Mouse (Mus musculus): ENCODE measurements around the gene Cnr2. TPM values are rescaled to one million over a fixed set of nuclear protein-coding genes. Genes with fewer than 3 reads are reported as not detected.

The Cnr2 gene
- total RNA-seq, 2 experiments from 2014 or later: 5.1 to 6.0 TPM

DNA sequence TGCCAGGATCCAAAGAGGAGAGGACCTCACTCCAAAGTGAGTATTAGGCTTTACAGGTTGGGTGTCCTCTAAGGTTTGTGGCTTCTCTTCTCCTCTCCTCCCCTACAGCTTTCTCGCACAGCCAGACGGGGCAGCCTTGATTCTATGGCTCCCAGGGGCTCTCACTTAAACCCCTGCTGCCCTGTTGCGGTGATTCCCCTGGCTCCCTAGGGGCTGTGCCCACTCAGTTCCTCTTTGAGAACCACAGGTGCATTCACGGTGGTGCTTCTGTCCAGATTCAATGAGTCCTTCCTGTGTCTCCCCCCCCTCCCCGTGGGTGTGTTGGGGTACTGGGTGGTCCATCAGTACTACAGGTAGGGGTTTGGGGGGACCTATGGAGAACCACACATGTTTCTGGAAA, 4.8 kb downstream of the Cnr2 start:
- ATAC-seq (replicated peaks; ENCODE audit: poor library complexity, severe bottlenecking): no peak

DNA sequence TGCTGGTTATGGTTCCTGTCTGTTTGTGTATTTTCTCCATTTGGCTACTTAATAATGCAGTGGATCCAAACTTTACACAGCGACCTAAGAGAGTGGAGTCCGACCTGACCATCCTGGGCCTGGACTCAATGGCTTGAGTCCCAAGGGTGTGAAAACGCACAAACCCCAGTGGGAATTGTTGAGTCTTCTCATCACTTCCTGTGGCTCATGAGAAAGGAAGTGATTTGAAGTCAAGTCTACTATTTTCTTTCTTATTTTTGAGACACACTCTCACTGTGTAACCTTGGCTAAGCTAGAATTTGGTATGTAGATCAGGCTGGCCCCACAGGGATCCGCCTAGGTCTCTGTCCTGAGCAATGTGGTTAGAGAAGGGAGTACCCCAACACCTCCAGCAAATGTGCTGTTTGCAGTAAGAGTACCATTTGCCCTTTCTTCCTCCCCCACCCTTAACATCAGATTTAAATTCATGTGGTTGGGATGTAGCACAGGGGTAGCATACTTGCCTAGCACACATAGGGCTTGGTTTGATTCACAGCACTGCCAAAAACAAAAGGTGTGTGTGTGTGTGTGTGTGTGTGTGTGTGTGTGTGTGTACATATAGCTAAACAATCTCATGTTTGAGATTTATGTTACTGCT, 7.5 kb downstream of the Cnr2 start:
- ATAC-seq (replicated peaks; ENCODE audit: poor library complexity, severe bottlenecking): no peak

DNA sequence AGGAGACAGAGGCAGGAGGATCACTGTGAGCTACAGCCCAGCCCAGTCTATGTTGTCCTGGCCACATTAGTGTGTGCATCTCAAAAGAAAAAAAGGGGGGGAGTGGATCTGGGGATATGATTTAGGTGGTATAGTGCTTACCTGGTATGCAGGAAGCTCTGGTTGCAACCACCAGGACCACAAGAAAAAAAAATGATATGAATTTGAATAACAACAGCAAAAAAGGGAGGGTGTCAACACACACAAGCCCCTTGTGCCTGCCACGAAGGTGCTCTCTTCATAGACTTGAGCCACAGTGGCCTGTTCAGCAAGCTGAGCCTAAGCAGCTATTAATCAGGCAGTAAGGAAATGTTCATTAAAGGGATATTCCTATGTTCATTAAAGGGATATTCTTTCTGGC, 9.6 kb downstream of the Cnr2 start:
- ATAC-seq (replicated peaks; ENCODE audit: poor library complexity, severe bottlenecking): no peak

DNA sequence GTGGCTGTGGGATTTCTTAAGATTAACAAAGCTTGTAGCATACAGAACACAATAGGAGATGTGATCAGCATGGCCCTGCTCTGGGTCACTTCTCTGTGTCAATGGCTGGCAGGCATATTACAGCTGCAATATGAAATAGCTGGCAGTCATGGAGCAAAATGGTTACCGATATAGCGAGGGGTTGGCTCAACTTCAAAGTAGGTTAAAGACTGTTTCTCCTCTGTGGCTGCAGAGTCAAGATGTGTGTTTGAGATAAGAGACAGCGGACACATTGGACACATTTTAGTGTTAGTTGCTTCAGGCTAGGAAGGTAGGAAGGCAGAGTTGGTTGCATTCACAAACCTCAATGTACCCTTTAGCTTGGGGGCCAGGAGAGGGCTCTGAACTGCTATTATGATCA, 11.4 kb downstream of the Cnr2 start:
- peak; percentile 22 for ATAC-seq (replicated peaks; ENCODE audit: poor library complexity, severe bottlenecking)

DNA sequence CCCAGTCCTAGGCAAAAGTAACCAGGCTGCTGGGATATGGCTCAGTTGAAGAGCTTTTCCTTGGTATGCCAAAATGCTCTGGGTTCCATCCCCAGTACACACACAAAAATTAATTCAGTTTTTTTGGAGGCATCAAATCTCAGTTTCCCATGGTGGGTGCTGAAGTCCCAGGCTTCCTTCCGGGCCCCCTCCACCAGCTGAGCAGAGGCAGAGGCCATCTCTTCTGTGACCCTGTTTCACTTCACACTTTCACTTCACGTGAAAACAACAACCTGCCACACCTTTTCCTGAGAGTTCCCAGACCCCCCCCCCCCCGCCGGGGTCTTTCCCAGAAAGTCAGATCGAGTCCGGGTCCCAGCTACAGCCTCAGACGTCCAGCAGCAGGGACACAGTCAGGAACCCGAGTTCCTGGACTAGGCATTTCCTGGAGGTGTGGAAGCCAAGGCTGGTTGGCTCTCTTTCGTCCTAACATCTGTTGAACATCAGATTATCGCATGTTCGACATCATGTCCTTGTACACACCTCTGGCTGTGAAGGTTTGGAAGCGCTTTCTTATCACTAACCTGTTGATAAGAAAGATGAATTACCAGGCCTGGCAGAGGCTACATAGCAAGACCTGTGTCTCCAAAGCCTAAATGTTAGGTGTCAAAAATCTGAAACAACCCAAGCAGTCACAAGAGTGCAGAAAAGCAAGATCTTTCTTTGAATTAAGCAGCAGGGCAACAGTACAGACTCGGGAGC, 14.3 kb downstream of the Cnr2 start:
- no peak for ATAC-seq (replicated peaks; ENCODE audit: poor library complexity, severe bottlenecking)

DNA sequence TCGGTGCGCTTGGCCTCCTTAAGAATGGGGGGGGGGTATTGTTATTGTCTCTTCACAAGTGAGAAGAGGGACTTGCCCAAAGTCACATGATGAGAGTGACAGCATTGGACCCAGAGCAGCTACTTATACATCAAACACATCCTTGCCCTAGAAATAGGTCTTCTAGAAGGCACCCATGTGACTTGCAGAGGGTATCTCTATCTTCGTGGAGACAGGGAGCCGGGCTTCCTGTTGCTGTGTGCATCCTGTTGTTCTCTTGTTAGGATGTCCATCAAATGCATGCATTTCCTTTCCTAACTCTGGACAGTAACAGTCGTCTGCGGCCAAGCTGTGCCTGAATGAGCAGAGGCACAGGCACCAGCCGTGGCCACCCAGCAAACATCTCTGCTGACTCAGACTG, 16.3 kb downstream of the Cnr2 start:
- ATAC-seq (replicated peaks; ENCODE audit: poor library complexity, severe bottlenecking): no peak

DNA sequence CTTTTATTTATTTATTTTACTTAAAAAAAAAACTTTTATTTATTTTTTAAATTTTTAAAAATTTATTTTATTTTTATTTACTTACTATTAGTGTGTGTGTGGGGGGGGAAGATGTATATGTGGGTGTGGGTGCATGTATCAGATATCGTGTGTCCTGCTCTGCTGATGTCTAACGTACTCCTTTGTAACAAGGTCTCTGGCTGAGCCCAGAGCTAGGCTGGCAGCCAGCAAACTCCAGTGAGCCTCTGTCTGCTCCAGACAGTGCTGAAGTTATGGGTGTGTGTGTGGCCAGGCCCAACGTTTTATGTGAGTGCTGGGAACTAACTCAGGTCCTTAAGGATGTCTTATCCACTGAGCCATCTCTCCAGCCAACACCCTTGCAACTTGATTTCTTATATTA, 17.0 kb downstream of the Cnr2 start:
- ATAC-seq (replicated peaks; ENCODE audit: poor library complexity, severe bottlenecking): no peak

DNA sequence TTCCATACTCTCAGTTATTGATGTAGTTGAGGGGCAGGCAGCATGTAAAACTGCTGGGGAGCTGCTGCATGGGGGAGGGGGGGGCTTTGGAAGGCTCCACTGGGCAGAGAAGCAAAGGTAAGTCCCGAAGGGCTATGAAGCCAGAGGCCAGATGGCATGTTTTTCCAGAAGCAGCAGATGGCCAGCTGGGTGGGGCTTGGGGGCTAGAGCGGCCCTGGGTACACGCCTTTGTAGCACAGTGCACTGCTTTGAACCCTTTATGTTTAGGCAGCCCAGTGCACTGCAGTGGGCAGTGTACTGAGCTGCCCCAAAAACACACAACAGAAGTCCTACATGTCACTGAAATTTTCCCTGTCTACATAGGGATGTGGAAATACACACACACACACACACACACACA, 17.6 kb downstream of the Cnr2 start:
- ATAC-seq (replicated peaks; ENCODE audit: poor library complexity, severe bottlenecking): no peak

DNA sequence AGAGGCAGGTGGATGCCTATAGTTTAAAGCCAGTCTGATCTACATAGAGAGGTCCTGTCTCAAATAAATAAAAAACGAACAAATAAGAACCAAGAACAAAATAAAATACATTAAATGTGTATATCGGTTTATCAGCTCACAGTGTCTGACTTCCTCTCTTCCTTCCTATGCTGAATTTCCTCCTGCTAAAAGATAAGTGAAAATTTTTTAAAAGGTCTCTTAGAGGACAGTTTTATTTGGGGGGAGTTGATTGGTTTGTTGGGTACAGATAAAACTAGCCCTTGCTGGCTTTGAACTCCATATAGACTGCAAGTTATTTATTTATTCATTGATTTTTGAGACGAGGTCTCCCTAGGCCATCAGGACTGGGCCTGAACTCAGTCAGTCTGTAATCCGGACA, 18.2 kb downstream of the Cnr2 start:
- ATAC-seq (replicated peaks; ENCODE audit: poor library complexity, severe bottlenecking): no peak

DNA sequence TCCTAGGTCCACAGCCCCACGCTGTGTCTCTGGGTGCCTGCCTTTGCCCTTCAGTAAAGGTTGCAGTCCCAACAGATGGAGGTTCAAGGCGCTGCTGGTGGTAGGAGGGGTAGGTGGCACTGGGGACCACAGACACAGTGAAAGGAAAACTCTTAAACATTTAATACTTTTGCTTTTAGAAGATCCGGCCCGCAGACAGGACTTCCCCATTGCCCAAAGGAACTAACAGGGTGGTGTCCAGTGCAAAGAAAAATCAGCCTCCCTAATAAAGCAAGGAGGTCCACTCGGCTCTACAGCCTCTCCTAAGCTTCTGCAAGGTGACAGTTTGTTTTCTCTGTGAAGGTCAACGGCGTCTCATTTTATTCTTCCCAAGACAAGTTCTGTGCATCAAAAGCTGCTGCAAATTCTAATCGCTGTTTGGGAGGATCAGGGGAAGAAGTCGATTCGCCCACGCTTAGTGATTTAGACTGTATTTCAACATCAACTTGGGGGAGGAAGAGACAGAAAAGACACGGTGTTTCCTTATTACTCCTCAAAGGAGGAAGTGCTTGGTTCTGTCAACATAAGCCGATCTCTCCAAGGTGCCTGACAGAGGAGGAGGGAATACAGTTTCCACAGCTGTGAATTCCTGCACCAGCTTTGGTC, 23.6 kb downstream of the Cnr2 start:
- ATAC-seq (replicated peaks; ENCODE audit: poor library complexity, severe bottlenecking): peak; percentile 68

DNA sequence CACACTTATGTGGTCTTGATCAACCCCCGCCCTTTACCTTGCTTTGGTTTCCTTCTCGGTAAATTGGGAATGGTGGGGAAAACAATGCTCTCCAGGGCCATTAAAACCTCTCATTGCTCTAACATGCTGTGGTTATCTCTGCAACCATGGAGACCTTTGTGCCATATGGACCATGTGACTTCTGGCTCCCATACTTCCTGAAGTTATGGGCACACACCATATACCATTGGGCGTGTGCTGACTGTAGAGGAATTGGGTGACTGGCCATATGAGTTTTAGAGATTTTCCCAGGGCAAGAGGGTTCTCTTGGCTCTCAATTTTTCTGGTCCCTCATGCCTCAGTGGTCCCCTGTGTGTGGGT, 24.1 kb downstream of the Cnr2 start:
- ATAC-seq (replicated peaks; ENCODE audit: poor library complexity, severe bottlenecking): peak; percentile 28

DNA sequence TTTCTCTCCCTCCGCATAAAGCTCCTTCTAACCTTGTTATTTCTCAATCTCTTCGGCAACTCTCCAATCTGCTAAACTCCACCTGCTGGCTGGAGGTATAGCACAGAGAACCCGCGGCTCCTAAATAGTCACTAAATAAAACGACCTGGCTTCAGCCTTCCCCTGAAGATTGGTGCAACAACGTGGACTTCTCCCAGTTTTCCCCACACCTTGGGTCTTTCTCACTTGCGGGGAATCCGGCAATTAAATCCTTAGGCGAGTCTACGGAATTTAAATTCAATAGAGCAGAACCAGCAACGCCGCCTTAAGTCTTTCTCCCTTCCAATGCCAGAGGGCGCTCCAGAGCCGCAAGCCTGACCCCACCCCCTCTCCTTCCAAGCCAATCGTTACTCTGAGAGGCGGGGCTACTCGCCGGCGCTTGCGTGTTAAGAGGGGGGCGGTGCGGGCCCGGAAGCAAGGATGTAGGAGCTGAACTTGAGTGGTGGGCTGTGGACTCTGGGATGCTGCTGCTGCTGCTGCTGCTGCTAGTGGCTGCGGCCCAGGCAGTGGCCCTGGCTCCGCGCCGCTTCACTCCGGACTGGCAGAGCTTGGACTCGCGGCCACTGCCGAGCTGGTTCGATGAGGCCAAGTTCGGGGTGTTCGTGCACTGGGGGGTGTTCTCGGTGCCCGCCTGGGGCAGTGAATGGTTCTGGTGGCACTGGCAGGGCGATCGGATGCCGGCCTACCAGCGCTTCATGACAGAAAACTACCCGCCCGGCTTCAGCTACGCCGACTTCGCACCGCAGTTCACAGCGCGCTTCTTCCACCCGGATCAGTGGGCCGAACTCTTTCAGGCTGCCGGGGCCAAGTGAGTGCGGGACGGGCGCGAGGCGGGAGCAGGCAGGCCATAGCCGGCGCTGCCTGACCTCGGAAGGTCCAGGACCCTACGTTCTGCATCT, 25.4 kb downstream of the Cnr2 start, which contains the start of gene Fuca1:
Gene Fuca1, plus strand, starts transcription at position 432 of the 938 bp plus-strand sequence.
- ATAC-seq (replicated peaks; ENCODE audit: poor library complexity, severe bottlenecking): peak; percentile 78

DNA sequence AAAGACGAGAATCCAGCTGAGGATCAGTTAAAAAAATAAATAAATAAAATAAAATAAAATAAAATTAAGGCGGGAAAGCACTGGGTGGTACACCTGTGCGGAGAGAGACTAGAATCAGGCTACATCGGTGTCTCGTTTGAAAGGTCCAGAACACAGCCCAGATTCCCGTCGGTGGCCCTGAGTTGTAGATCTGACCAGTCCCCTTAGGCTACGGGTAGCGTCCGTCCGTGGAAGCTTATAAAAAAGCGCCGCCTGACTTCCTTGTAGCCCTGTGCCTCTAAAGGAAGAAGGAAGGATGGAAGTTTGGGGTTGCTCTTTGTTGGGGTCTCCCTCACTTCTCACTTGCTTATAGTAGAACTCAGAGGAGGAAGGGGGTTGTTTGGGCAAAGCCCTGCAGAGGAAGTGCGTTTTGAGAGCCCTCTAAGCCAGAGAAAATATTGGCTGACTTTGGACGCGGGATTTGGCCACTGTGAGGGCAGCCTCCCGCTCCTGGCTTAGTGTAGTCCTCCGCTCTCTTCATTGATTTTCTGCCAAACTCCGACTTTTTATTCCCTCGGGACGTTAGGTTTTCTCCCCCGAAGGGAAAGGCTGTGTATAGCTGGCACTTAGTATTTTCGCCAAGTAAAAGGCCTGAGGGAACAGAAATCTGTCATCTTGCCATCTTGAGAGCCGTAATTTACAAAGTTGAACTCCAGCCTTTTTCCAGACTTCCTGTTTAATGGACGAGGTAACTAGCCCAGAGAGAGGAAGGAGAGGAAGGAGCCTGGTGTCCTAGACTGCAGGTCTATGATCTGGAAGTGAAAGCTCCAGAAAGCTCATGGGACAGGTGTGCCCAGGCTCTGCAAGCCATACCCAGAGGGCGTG, 26.3 kb downstream of the Cnr2 start:
- ATAC-seq (replicated peaks; ENCODE audit: poor library complexity, severe bottlenecking): no peak

DNA sequence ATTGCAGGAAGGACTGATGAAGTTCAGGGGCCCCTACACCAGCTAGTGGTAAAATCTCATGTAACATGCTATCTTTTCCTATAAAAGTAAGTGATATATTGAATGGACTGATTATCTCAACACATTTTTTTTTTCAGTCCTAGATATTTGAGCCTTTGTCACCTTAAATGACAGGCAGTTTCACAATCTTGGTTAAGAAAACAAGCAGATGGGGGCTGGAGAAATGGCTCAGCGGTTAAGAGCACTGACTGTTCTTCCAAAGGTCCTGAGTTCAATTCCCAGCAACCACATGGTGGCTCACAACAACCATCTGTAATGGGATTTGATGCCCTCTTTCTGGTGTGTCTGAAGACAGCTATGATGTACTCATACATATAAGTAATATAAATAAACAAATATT, 27.0 kb downstream of the Cnr2 start:
- no peak for ATAC-seq (replicated peaks; ENCODE audit: poor library complexity, severe bottlenecking)

DNA sequence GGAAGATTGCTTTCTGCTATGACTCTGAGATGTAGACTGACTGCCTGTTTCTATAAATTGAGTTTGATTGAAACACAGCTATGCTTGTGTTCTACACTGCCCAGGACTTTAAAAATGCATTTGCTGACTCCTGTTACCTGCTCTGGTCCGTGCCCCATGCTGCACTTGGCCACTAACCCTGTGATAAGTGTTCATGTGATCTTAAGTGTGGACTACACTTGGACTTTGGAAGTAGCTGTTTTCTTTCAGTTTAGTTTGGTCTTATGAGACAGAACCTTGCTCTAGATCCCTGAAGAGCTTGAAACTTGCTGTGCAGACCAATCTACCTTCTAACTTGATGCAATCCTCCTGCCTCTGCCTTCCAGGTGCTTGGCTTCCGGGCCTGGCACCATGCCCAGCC, 29.2 kb downstream of the Cnr2 start:
- ATAC-seq (replicated peaks; ENCODE audit: poor library complexity, severe bottlenecking): no peak

DNA sequence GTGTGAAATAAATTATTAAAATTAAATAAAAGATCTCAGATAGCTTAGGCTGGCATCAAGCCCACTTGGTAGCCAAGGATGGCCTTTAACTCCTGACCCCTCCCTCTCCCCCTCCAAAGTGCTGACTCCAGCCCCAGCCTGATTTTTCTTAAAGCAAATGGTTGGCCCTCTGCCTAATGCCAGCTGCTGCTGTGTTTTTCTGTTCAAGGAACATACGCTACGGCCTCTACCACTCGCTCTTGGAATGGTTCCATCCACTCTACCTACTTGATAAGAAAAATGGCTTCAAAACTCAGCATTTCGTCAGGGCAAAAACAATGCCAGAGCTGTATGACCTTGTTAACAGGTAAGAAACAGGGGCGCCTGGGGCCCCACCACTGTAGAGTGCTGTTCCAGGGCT, 30.1 kb downstream of the Cnr2 start:
- ATAC-seq (replicated peaks; ENCODE audit: poor library complexity, severe bottlenecking): no peak

DNA sequence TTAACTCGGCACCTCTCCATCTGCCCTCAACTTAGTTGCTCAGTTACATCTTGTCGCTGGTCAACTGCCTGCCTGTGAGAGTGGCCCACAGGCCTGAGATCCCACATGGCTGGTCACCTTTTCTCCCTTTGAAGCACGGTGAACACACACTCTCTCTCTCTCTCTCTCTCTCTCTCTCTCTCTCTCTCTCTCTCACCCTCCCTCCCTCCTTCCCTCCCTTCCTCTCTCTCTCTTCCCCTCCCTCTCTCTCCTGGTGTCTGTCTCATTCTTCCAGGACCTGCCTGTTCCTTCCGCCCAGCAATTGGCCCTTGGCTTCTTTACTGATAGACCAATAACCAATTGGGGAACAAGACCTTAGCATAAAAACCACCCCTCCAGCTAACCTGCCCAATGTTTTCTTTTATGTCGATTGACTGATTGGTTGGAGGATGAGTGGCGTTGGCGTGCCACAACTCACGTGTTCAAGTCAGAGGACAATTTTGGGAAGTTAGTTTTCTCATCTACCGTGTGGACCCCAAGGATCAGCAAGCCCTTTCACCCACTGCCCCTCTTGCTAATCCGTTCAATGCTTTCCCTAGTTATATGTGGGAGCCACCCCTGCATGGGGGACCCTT, 31.1 kb downstream of the Cnr2 start:
- no peak for ATAC-seq (replicated peaks; ENCODE audit: poor library complexity, severe bottlenecking)

DNA sequence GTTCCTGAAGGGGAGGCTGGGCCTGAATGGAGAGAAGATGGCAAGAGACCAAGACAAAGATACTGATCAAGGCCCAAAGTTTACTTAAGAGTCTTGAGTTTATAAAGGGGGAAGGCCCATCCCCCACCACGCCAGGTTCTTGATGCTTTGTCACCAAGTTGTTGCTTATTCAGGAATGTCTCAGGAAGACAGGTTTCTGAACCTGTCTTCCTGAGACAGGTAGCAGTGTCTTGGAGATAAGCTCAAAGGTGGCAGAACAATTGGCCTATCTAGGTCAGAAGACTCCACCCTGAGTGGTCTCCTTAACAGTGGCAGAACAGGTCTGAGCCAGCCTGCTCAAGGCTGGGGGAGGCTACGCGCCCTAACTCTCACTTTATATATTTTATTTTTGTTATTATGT, 31.7 kb downstream of the Cnr2 start:
- ATAC-seq (replicated peaks; ENCODE audit: poor library complexity, severe bottlenecking): no peak

DNA sequence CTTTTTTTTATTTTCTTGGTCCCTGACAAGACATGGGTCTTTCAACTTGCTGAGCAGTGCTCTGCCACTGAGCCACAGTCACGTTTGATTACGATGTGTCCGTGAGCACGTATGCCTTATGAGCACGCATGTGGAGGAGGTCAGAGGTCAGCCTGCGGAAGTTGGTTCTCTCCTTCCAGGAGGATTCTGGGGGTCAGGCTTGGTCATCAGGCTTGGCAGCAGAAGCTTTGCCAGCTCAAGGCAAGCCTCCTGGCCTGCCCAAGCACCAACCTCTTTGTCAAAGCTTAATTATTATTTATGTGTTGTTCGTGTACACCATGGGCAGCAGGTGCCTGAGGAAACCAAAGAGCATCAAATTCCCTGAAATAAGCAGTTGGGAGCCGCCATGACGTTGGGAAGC, 33.2 kb downstream of the Cnr2 start:
- no peak for ATAC-seq (replicated peaks; ENCODE audit: poor library complexity, severe bottlenecking)

Data from granulocyte monocyte progenitor cell, adult 5-6 weeks (primary cell).